Comparison of ENCODE assay signal across 9 mouse cellular contexts in the genomic region with DNA sequence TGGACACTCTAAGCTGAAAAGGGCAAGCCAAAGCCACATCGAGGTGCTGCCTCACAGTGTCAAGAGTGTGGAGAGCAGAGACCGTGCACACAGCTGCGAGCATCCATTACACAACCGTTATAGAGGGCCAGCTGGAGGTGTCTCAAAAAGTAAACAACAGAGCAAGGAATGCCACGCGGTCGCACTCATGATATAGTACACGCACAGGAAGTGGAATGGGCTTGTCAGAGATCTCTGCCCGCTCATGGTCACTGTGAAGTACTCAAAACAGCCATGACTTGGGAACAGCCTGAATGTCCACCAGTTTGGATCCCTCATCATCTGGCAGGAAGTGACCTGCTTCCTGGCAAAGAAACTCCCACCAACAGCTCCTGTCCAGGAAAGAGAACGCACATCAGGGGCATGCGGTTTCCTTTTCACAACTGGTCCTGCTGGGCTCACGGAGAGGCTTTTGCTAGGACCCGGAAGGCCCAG.
DNase-seq lines count a peak whose midpoint lies in the region; ATAC-seq and TF ChIP-seq lines count a peak whose summit lies in the region.
"Had no signal": no experiment of that assay in that cellular context is flagged by ENCODE, and none has a peak within 500 bp of the region (broad histone marks: within the 10 kb centered on the region; RNA-seq: fewer than 3 reads in every experiment).

No protein-coding gene starts in this region.

- H3K27ac ChIP-seq in hindbrain, embryonic 10.5 days = no peak overlapping the region
- H3K27ac ChIP-seq in hindbrain, embryonic 13.5 days = no peak overlapping the region
- H3K27ac ChIP-seq in heart, embryonic 15.5 days = peak overlapping the region; percentile 59
- peak overlapping the region; percentile 33 for H3K27ac ChIP-seq in liver, adult 2 months (replicated peaks; ENCODE audit: insufficient read depth, low read depth, low read length)
- H3K27ac ChIP-seq in small intestine, adult 2 months (ENCODE audit: insufficient read depth, low read depth, low read length) = peak overlapping the region; percentile 32; the same call in 1 of the 2 replicates

- H3K27me3 ChIP-seq in hindbrain, embryonic 10.5 days (ENCODE audit: insufficient read depth, poor library complexity, severe bottlenecking) = no peaks in the 10 kb centered on the region
- H3K27me3 ChIP-seq in hindbrain, embryonic 13.5 days = no peaks in the 10 kb centered on the region
- H3K27me3 ChIP-seq in heart, embryonic 15.5 days = no peaks in the 10 kb centered on the region
- H3K27me3 ChIP-seq in liver, adult 2 months (ENCODE audit: control insufficient read depth, insufficient read depth, low read length) = no peaks in the 10 kb centered on the region
- no peaks in the 10 kb centered on the region for H3K27me3 ChIP-seq in small intestine, adult 2 months (ENCODE audit: control insufficient read depth, insufficient read depth, low read length)

- H3K4me3 ChIP-seq in hindbrain, embryonic 10.5 days = no peak overlapping the region
- no peak overlapping the region for H3K4me3 ChIP-seq in hindbrain, embryonic 13.5 days
- no peak overlapping the region for H3K4me3 ChIP-seq in heart, embryonic 15.5 days
- H3K4me3 ChIP-seq in liver, adult 2 months (ENCODE audit: insufficient read depth, low read depth, low read length) = no peak overlapping the region
- H3K4me3 ChIP-seq in small intestine, adult 2 months (ENCODE audit: low read depth, low read length) = no peak overlapping the region

- TF ChIP-seq CTCF in liver, adult 2 months (IDR thresholded peaks at IDR 0.05; ENCODE audit: low read depth, low read length) = peak; percentile 74
- TF ChIP-seq CTCF in small intestine, adult 2 months (IDR thresholded peaks at IDR 0.05; ENCODE audit: extremely low read depth, insufficient read length, insufficient replicate concordance, low read depth, low read length) = no peak

- no peaks in the 10 kb centered on the region for H3K36me3 ChIP-seq in hindbrain, embryonic 10.5 days
- H3K36me3 ChIP-seq in hindbrain, embryonic 13.5 days = no peaks in the 10 kb centered on the region
- no peaks in the 10 kb centered on the region for H3K36me3 ChIP-seq in heart, embryonic 15.5 days
- H3K36me3 ChIP-seq in liver, adult 2 months (ENCODE audit: control insufficient read depth, insufficient read depth, low read length) = no peaks in the 10 kb centered on the region
- H3K36me3 ChIP-seq in small intestine, adult 2 months (ENCODE audit: control insufficient read depth, insufficient read depth, low read length) = no peaks in the 10 kb centered on the region
- H3K36me3 ChIP-seq: G1E had no signal

- peaks cover 14% of the 10 kb centered on the region for H3K4me1 ChIP-seq in hindbrain, embryonic 10.5 days (replicated peaks)
- no peaks in the 10 kb centered on the region for H3K4me1 ChIP-seq in hindbrain, embryonic 13.5 days (replicated peaks)
- peaks cover 6% of the 10 kb centered on the region; the same call in 1 of the 2 replicates for H3K4me1 ChIP-seq in heart, embryonic 15.5 days (replicated peaks)
- peaks cover 11% of the 10 kb centered on the region for H3K4me1 ChIP-seq in liver, adult 2 months (ENCODE audit: control insufficient read depth, insufficient read depth, low read length)
- no peaks in the 10 kb centered on the region; the same call in 1 of the 2 replicates for H3K4me1 ChIP-seq in small intestine, adult 2 months (ENCODE audit: control insufficient read depth, insufficient read depth, insufficient read length, low read length)

- H3K9me3 ChIP-seq in hindbrain, embryonic 10.5 days = no peaks in the 10 kb centered on the region
- no peaks in the 10 kb centered on the region for H3K9me3 ChIP-seq in hindbrain, embryonic 13.5 days
- H3K9me3 ChIP-seq in heart, embryonic 15.5 days (replicated peaks) = no peaks in the 10 kb centered on the region
- H3K9me3 ChIP-seq: G1E had no signal

- H3K4me2 ChIP-seq in hindbrain, embryonic 13.5 days = no peak overlapping the region
- no peak overlapping the region; the same call in 1 of the 2 replicates for H3K4me2 ChIP-seq in heart, embryonic 15.5 days

- no peak overlapping the region for H3K9ac ChIP-seq in hindbrain, embryonic 13.5 days
- H3K9ac ChIP-seq in heart, embryonic 15.5 days = no peak overlapping the region
- H3K9ac ChIP-seq in liver, adult 2 months (ENCODE audit: low read depth, low read length) = peak overlapping the region; percentile 4; the same call in 1 of the 2 replicates

- WGBS in hindbrain, embryonic 10.5 days = 73% methylated on average over 13 of the region's 13 CpGs
- 82% methylated on average over 13 of the region's 13 CpGs for WGBS in hindbrain, embryonic 13.5 days
- WGBS in heart, embryonic 15.5 days = 55% methylated on average over 13 of the region's 13 CpGs
- 10% methylated on average over 13 of the region's 13 CpGs for WGBS in liver, adult 2 months
- 43% methylated on average over 13 of the region's 13 CpGs for WGBS in small intestine, adult 2 months

- H3K79me2 ChIP-seq in liver, adult 2 months (ENCODE audit: control insufficient read depth, insufficient read depth, low read length) = no peaks in the 10 kb centered on the region

- ATAC-seq in hindbrain, embryonic 13.5 days (ENCODE audit: low FRiP score) = no peak
- ATAC-seq in heart, embryonic 15.5 days (replicated peaks; ENCODE audit: insufficient number of reproducible peaks, insufficient read depth, low FRiP score, low read depth) = peak; percentile 66

- peak; percentile 15 for DNase-seq in hindbrain, embryonic 10.5 days (ENCODE audit: low spot score)
- peak; percentile 82 for DNase-seq in liver, adult 2 months (ENCODE audit: extremely low read depth, low read depth, low spot score)
- DNase-seq in layer of hippocampus, adult 8-10 months (ENCODE audit: low spot score in 2 of 2) = no peak
- no peak for DNase-seq in right cerebral cortex, postnatal 10 days (ENCODE audit: low spot score in 2 of 2)
- no peak for DNase-seq in ovary, postnatal 14 days (ENCODE audit: low spot score)

- no peak for TF ChIP-seq POLR2A in liver, adult 2 months (IDR thresholded peaks at IDR 0.05; ENCODE audit: extremely low read depth, insufficient read depth, low read length)
- TF ChIP-seq POLR2A in small intestine, adult 2 months (IDR thresholded peaks at IDR 0.05; ENCODE audit: low read depth, low read length) = no peak

Comparison
In these comparisons a context has a peak if more than half of its experiments do, and no peak if none do; other contexts are left out.
1. DNase-seq: peak in hindbrain, embryonic 10.5 days (single experiment) and liver, adult 2 months (single experiment); none in layer of hippocampus, adult 8-10 months (0 of 2), right cerebral cortex, postnatal 10 days (0 of 2) and ovary, postnatal 14 days (single experiment).
2. H3K27ac ChIP-seq: peak in heart, embryonic 15.5 days (single experiment), liver, adult 2 months (single experiment) and small intestine, adult 2 months (single experiment); none in hindbrain, embryonic 10.5 days (single experiment) and hindbrain, embryonic 13.5 days (single experiment).